Mouse (Mus musculus) erythroblast, embryonic 14.5 days (primary cell): ENCODE data around the gene Efr3b.

Experiments used
- GATA1 ChIP-seq: IDR thresholded peaks from 2 replicates; pipeline ENCODE4 v1.6.1; 2012; ENCODE audit warnings: low read length, inconsistent platforms, mixed read lengths
- TAL1 ChIP-seq: IDR thresholded peaks from 3 replicates; pipeline ENCODE4 v1.6.1; 2012; ENCODE audit warnings: low read length, inconsistent platforms, mixed read lengths

- TF ChIP-seq GATA1: no peak
- TF ChIP-seq TAL1: no peak
Measured at GRCm38 (mm10) chr12:4068551-4068950, 29.8 kb upstream of the Efr3b start.
